Mouse (Mus musculus): ENCODE measurements at regions not wholly inside any gene's neighbourhood (a gene's known extent, or its start where the extent isn't known, plus 50 kb on each side); places are given as distances from the start of the nearest gene placed in this dataset.

DNA sequence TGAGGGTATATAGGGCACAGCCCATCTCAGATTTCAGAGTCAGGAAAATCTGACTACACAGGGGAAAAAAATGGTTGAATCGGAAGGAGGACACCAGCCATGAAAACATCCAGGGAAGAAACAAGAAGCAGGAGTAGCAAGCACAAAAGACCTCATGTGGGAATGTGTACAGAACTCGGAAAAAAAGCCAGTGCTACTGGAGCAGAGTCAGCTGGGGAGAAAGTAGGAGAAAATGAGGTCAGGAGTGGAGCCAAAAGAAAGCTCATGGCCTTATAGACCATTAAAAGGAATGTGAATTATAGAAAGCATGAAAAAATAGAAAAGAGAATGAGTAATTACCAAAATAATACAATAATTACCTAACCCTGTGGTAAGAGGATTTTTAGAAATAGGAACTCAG lies 495.4 kb downstream of the Ppargc1a start:
- Histone ChIP-seq H3K27ac (no peak overlapping the region), H3K9ac (ENCODE audit: low read depth, low read length) (no peak overlapping the region), H3K4me3 (no peak overlapping the region), H3K27me3 (ENCODE audit: control insufficient read depth, insufficient read depth, low read length) (no peaks in the 10 kb centered on the region), H3K79me2 (replicated peaks; ENCODE audit: control insufficient read depth, insufficient read depth, low read length) (no peaks in the 10 kb centered on the region), H3K36me3 (ENCODE audit: control insufficient read depth, insufficient read depth, low read length) (no peaks in the 10 kb centered on the region; the same call in 1 of the 2 replicates), H3K4me1 (ENCODE audit: control insufficient read depth, insufficient read depth, low read length) (no peaks in the 10 kb centered on the region)
- WGBS, result 62% methylated on average over 2 of the region's 2 CpGs
- intact Hi-C loops (cut with DNase I), result no loop called here
- no peak for DNase-seq
- TF ChIP-seq EP300 (IDR thresholded peaks at IDR 0.05; ENCODE audit: insufficient read depth, low read depth, low read length) (no peak), CTCF (IDR thresholded peaks at IDR 0.05) (no peak), POLR2A (IDR thresholded peaks at IDR 0.05; ENCODE audit: insufficient read depth, low read depth, low read length) (no peak)

GRCm38 (mm10) chr5:51069668-51070067 lies 497.9 kb downstream of the Ppargc1a start:
- 47% methylated on average over 1 of the region's 1 CpGs for WGBS
- intact Hi-C loops (cut with DNase I), result no loop called here

DNA sequence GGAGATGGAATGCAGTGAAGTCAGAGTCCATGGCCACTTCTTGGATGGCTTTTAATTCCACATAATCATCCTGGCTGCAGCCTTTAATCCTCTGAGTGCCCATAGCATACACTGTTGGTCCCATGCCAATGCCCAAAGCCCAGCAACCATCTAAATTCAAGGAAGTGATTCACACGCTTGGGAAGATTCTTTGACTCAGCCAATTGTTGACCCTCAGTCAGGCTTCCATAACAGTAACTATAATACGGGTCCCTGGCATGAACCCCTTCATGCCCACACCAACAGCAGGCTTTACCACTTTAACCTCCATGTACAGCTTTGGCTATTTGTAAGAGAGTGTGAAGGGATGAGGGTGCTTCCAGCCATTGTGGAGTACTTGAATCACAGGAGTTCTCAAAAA lies 521.7 kb downstream of the Ppargc1a start:
- H3K4me3 ChIP-seq, result no peak overlapping the region
- no peaks in the 10 kb centered on the region for H3K27me3 ChIP-seq (ENCODE audit: control insufficient read depth, insufficient read depth, low read length)
- WGBS, result 68% methylated on average over 2 of the region's 2 CpGs
- H3K9ac ChIP-seq (ENCODE audit: low read depth, low read length), result no peak overlapping the region
- H3K79me2 ChIP-seq (replicated peaks; ENCODE audit: control insufficient read depth, insufficient read depth, low read length), result no peaks in the 10 kb centered on the region
- H3K27ac ChIP-seq, result no peak overlapping the region
- no peak for TF ChIP-seq POLR2A (IDR thresholded peaks at IDR 0.05; ENCODE audit: insufficient read depth, low read depth, low read length)
- TF ChIP-seq CTCF (IDR thresholded peaks at IDR 0.05), result no peak
- no peak for TF ChIP-seq EP300 (IDR thresholded peaks at IDR 0.05; ENCODE audit: insufficient read depth, low read depth, low read length)
- no peaks in the 10 kb centered on the region for H3K36me3 ChIP-seq (ENCODE audit: control insufficient read depth, insufficient read depth, low read length)
- DNase-seq, result no peak
- intact Hi-C loops (cut with DNase I), result loop anchor here (10.0 kb wide), 1 partner anchor 549 kb away; no protein-coding TSS in a partner anchor
- H3K4me1 ChIP-seq (ENCODE audit: control insufficient read depth, insufficient read depth, low read length), result no peaks in the 10 kb centered on the region

More at GRCm38 (mm10) chr5:51069668-51070067, 497.9 kb downstream of the Ppargc1a start:
- Histone ChIP-seq H3K4me3 (no peak overlapping the region), H3K79me2 (replicated peaks; ENCODE audit: control insufficient read depth, insufficient read depth, low read length) (no peaks in the 10 kb centered on the region), H3K4me1 (ENCODE audit: control insufficient read depth, insufficient read depth, low read length) (no peaks in the 10 kb centered on the region), H3K36me3 (ENCODE audit: control insufficient read depth, insufficient read depth, low read length) (no peaks in the 10 kb centered on the region; the same call in 1 of the 2 replicates), H3K9ac (ENCODE audit: low read depth, low read length) (no peak overlapping the region), H3K27me3 (ENCODE audit: control insufficient read depth, insufficient read depth, low read length) (no peaks in the 10 kb centered on the region), H3K27ac (no peak overlapping the region)
- no peak for DNase-seq
- TF ChIP-seq EP300 (IDR thresholded peaks at IDR 0.05; ENCODE audit: insufficient read depth, low read depth, low read length) (no peak), POLR2A (IDR thresholded peaks at IDR 0.05; ENCODE audit: insufficient read depth, low read depth, low read length) (no peak), CTCF (IDR thresholded peaks at IDR 0.05) (no peak)

- Histone ChIP-seq H3K27me3 (ENCODE audit: control insufficient read depth, insufficient read depth, low read length) (no peaks in the 10 kb centered on the region), H3K36me3 (ENCODE audit: control insufficient read depth, insufficient read depth, low read length) (no peaks in the 10 kb centered on the region), H3K4me3 (no peak overlapping the region), H3K4me1 (ENCODE audit: control insufficient read depth, insufficient read depth, low read length) (no peaks in the 10 kb centered on the region), H3K79me2 (replicated peaks; ENCODE audit: control insufficient read depth, insufficient read depth, low read length) (no peaks in the 10 kb centered on the region), H3K9ac (ENCODE audit: low read depth, low read length) (no peak overlapping the region), H3K27ac (no peak overlapping the region)
- intact Hi-C loops (cut with DNase I), result loop anchor here (5.0 to 10.0 kb wide), 2 partner anchors 553 to 1021 kb away; no protein-coding TSS in a partner anchor
- 52% methylated on average over 6 of the region's 6 CpGs for WGBS
- no peak for DNase-seq
- TF ChIP-seq POLR2A (IDR thresholded peaks at IDR 0.05; ENCODE audit: insufficient read depth, low read depth, low read length), result no peak
- no peak for TF ChIP-seq EP300 (IDR thresholded peaks at IDR 0.05; ENCODE audit: insufficient read depth, low read depth, low read length)
- no peak for TF ChIP-seq CTCF (IDR thresholded peaks at IDR 0.05)
Observed at GRCm38 (mm10) chr5:51041541-51042217, 525.8 kb downstream of the Ppargc1a start.

- TF ChIP-seq CTCF (IDR thresholded peaks at IDR 0.05) (no peak), POLR2A (IDR thresholded peaks at IDR 0.05; ENCODE audit: insufficient read depth, low read depth, low read length) (no peak), EP300 (IDR thresholded peaks at IDR 0.05; ENCODE audit: insufficient read depth, low read depth, low read length) (no peak)
- Histone ChIP-seq H3K36me3 (ENCODE audit: control insufficient read depth, insufficient read depth, low read length) (no peaks in the 10 kb centered on the region), H3K9ac (ENCODE audit: low read depth, low read length) (no peak overlapping the region), H3K27ac (no peak overlapping the region), H3K4me3 (no peak overlapping the region), H3K79me2 (replicated peaks; ENCODE audit: control insufficient read depth, insufficient read depth, low read length) (no peaks in the 10 kb centered on the region), H3K4me1 (ENCODE audit: control insufficient read depth, insufficient read depth, low read length) (no peaks in the 10 kb centered on the region), H3K27me3 (ENCODE audit: control insufficient read depth, insufficient read depth, low read length) (no peaks in the 10 kb centered on the region)
- 78% methylated on average over 6 of the region's 6 CpGs for WGBS
- intact Hi-C loops (cut with DNase I), result loop anchor here (5.0 to 10.0 kb wide), 2 partner anchors 554 to 1021 kb away; no protein-coding TSS in a partner anchor
- peak in 1 of 2 experiments; percentile 6 for DNase-seq
Observed at GRCm38 (mm10) chr5:51040926-51041325, 526.6 kb downstream of the Ppargc1a start.

GRCm38 (mm10) chr5:51040463-51040862 lies 527.1 kb downstream of the Ppargc1a start:
- 84% methylated on average over 6 of the region's 6 CpGs for WGBS
- intact Hi-C loops (cut with DNase I), result loop anchor here (5.0 to 10.0 kb wide), 2 partner anchors 554 to 1022 kb away; no protein-coding TSS in a partner anchor

More at GRCm38 (mm10) chr5:51040463-51040862, 527.1 kb downstream of the Ppargc1a start:
- H3K36me3 ChIP-seq (ENCODE audit: control insufficient read depth, insufficient read depth, low read length), result no peaks in the 10 kb centered on the region
- no peaks in the 10 kb centered on the region for H3K27me3 ChIP-seq (ENCODE audit: control insufficient read depth, insufficient read depth, low read length)
- no peak overlapping the region for H3K9ac ChIP-seq (ENCODE audit: low read depth, low read length)
- H3K4me1 ChIP-seq (ENCODE audit: control insufficient read depth, insufficient read depth, low read length), result no peaks in the 10 kb centered on the region
- H3K79me2 ChIP-seq (replicated peaks; ENCODE audit: control insufficient read depth, insufficient read depth, low read length), result no peaks in the 10 kb centered on the region
- TF ChIP-seq EP300 (IDR thresholded peaks at IDR 0.05; ENCODE audit: insufficient read depth, low read depth, low read length) (no peak), CTCF (IDR thresholded peaks at IDR 0.05) (no peak), POLR2A (IDR thresholded peaks at IDR 0.05; ENCODE audit: insufficient read depth, low read depth, low read length) (no peak)
- no peak overlapping the region for H3K27ac ChIP-seq
- no peak for DNase-seq
- H3K4me3 ChIP-seq, result no peak overlapping the region

Measured in heart, adult 2 months (tissue).